Mouse (Mus musculus) telencephalon, adult 2 months (tissue): ENCODE measurements around the gene Stat5a.

ENCODE experiments used
- DNase-seq: peaks from one replicate; pipeline ENCODE4 v3.0.0-alpha.2; 2011; ENCODE audit warnings: low read depth, low spot score

Stat5a gene

DNA sequence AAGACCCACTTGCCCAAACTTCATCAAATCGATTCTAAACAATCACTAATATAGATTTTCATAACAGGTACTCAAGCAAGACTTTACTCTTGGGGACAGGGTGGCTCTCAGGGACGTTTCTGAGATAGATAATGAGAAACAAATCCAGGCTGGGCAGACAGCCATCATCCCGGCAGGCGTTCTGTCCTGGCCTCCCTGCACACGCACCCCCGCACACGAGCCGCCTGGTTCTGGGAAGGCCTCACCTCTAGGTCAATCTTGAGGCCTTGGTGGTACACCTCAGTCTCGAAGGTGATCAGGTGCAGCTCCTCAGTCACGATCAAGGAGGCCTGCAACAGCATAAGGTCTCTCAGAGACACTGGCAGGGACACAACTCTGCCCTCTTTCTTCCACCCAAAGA lies 36.9 kb downstream of the Stat5a start:
- no peak for DNase-seq

DNA sequence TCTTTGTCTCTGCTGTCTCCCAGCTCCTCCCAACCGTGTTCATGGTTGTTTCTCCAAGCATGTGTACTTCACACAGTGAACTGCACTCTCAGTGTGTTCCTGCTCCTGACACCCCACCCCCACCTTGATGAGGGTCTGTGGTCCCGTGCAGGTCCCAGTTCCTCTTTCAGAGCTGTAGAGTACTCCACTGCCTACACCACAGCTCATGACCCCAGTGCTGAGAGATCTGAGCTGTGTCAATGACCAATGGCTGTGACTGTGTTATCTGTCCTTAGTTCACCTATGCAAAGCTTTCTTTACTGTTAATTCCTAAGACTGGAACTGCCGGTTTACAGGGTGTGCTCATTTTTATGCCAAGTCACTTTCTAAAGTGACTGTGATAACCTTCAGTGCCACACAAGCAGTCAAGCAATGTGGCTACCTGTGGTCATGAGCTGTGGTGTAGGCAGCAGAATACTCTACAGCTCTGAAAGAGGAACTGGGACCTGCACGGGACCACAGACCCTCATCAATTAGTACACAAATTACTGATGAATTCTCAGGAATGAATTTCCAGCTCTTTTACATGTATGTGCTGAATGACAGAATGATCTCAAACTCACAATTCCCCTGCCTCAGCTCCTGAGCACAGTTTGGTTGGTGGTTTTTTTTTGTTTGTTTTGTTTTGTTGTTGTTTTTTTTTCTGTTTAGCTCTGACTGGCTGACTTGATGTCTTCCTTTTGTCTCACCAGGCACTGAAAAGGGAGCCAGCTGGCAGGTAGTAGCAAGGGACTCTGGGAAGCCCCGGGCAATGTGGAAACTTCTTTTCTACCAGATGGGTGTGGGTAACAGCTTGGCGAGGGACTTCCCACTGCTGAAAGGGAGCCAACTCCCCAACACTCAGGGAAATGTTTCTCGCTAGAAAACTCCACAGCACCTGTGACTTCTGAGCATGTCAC lies 38.4 kb downstream of the Stat5a start:
- no peak for DNase-seq

- DNase-seq: no peak
Measured at GRCm38 (mm10) chr11:100898441-100899199, 39.5 kb downstream of the Stat5a start.

DNA sequence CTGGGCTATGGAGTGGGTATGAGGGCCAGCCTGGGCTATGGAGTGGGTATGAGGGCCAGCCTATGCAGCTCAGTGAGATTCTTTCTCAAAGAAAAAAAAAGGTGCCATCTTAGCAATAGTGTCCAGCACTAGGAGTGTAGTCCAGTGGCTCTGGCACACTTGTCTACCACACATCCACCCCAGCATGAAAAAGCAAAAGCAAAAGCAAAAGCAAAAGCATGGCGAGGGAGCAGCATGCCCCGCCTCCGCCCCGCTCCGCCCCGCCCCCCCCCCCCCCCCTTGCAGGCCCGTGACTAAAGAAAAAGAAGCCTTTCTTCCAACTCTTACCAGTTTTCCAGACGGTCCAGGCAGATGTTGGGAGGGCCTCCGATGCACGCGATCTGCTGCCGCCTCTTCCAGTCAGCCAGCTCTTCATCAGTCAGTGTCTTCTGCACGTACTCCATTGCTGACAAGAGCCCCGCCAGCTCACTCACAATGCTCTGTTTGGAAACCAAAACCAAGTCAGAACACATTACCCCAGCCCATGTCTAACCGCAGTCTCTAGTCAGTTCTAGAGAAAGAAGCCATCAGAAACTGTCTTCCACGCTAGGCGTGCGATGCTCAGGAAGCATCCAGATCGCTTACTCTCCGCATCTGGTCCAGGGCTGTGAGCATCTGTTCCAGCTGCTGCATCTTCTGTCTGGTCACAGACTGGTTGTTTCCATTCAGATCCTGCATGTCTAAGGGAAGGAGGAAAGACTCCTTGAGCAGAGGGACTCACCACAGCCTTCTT lies 45.6 kb downstream of the Stat5a start:
- DNase-seq: no peak

GRCm38 (mm10) chr11:100905929-100906328 lies 46.8 kb downstream of the Stat5a start:
- no peak for DNase-seq

DNA sequence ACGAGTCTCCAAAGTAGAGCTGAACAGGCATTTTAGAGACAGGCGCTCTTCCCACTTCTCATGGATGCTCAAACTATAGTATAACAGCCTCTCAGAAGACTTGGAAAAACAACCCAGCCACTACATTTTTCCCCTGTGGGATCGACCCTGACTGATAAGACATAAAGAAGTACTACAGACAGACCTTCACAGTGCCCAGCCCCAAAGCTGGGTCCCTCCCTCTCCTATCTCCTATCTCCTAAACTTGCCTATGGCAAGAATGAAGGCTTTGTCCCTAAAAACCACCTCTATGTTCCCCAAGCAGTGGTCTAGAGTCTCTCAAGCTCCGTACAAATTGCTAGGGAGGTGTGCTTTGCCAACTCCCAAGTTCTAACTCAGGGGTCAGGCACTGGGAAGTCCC lies 47.7 kb downstream of the Stat5a start:
- no peak for DNase-seq

GRCm38 (mm10) chr11:100908112-100908511 lies 49.0 kb downstream of the Stat5a start:
- DNase-seq: no peak

- no peak for DNase-seq
Measured at GRCm38 (mm10) chr11:100908567-100908966, 49.4 kb downstream of the Stat5a start.

DNA sequence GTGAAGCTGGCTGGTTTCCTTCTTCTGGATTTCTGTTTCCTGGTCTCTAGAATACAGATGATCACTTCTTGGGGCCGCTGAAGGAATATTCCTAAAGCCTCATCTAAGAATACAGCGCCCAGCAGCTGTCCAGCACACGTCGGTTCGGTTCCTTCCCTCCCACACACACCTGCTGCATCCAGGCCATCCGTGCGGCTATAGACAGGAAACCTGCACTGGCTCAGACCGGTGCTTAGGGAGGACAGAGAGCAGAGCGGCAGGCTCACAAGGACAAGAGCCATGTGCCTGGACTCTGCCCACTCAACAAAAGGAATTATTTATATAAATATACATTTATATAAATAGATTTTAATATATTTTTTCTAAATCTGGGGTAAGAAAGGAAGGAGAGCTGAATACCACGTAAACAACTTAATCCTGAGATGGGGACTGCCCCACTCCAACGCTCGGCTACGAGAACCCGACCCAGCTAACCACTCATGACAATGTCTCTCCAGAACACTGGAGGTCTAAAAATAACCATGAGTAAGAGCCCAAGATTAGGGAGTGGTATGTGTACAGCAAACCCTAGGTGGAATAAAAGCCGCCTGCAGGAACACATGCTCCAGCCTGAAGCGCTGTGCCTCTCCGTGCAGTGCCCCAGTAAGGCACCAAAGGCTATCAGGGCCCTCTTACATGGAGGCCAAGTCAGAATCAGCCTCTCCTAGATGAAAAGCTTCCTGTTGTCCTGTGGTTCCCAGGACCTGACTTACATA lies 53.4 kb downstream of the Stat5a start:
- DNase-seq: no peak

GRCm38 (mm10) chr11:100914415-100914814 lies 55.3 kb downstream of the Stat5a start:
- DNase-seq: no peak

- no peak for DNase-seq
Measured at GRCm38 (mm10) chr11:100915063-100915462, 55.9 kb downstream of the Stat5a start.

DNA sequence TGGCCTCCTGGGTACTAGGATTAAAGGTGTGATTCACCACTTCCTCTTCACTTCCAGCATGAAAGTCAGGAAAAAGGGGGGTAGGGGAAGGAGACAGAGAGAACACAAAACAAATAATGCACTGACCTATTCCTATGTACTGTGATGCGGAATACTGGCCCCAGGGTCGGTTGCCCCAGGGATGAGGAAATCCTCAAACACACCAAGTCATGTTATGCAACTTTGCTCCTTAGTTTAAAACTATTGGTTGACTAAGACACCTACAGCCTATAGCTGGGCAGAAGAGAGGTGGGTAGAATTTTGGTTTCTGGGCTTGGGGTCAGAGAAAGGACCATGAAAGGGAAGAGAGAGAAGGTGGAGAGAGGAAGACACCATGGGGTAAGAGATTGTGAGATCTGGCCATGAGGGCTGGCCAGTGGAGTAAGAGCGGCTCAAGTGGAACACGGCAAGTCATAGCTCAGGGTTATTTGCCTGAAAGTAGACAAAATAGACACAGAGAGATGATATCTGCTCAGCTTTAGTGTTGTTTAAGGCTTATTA lies 57.4 kb downstream of the Stat5a start:
- DNase-seq: no peak

- no peak for DNase-seq
Measured at GRCm38 (mm10) chr11:100918007-100918406, 58.9 kb downstream of the Stat5a start.

- no peak for DNase-seq
Measured at GRCm38 (mm10) chr11:100920887-100921624, 61.9 kb downstream of the Stat5a start.

DNA sequence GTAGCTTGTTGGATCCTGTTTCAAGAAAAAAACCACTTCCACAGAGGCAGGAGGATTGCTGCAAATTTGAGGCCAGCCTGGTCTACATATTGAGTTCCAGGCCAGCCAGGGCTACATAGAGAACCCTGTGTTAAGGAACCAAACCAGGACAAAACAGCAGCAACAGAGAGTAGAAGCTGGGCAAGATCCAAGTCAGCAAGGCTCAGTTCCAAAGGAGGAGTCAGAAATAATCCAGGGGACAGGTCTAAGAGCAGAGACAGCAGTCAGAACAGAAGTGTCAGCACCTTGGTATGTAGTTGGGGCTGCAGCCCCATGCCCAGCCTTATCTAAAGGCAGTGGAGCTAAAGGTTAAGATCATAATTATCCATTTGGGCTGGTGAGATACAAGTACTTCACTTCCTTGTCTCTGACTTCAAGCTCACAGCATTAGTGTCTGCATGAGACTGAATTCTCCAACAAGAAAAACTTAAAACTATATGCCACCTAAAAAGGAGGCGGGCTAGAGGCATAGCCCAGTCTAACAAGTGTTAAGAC lies 65.3 kb downstream of the Stat5a start:
- no peak for DNase-seq

- no peak for DNase-seq
Measured at GRCm38 (mm10) chr11:100927386-100927785, 68.2 kb downstream of the Stat5a start.

GRCm38 (mm10) chr11:100930611-100931010 lies 71.5 kb downstream of the Stat5a start:
- no peak for DNase-seq

DNA sequence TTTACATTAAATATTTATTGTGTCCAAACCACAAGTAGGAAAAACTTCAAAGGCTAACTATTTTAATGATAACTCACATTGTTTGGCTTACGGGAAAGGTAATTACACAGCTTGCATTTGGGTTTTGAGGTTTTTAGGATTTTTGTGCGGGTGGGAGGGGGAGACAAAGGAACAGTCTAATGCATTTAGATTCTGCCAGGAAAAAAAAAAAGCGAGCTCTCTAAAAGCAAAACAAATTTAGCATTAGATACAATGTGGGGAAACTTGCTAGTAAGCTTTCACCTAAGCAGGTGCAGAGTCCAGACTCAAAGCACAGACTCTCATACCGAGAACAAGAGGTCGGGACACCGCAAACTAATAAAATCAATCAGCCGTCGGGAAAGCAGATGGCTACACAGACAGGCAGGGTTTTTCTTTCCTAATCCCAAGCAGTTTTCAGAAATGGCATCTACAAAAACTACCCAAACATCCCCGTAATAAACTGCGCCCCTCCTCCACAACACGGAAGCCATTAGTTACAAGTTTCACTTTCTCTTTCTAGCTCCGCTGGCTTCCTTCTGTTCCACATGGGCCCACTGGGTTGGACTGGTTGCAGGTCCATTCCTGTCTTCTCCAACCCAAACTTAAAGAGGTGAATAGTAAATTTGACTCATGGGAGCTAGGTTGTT lies 72.2 kb downstream of the Stat5a start:
- no peak for DNase-seq
